Mouse (Mus musculus) right cerebral cortex, postnatal 10 days (tissue): ENCODE measurements at regions not wholly inside any gene's neighbourhood (a gene's known extent, or its start where the extent isn't known, plus 50 kb on each side); places are given as distances from the start of the nearest gene placed in this dataset.

Experiments used
- DNase-seq, 2 experiments: peaks; one replicate each; pipeline ENCODE4 v3.0.0; 2021; ENCODE audit warnings: low spot score in 2 of 2

DNA sequence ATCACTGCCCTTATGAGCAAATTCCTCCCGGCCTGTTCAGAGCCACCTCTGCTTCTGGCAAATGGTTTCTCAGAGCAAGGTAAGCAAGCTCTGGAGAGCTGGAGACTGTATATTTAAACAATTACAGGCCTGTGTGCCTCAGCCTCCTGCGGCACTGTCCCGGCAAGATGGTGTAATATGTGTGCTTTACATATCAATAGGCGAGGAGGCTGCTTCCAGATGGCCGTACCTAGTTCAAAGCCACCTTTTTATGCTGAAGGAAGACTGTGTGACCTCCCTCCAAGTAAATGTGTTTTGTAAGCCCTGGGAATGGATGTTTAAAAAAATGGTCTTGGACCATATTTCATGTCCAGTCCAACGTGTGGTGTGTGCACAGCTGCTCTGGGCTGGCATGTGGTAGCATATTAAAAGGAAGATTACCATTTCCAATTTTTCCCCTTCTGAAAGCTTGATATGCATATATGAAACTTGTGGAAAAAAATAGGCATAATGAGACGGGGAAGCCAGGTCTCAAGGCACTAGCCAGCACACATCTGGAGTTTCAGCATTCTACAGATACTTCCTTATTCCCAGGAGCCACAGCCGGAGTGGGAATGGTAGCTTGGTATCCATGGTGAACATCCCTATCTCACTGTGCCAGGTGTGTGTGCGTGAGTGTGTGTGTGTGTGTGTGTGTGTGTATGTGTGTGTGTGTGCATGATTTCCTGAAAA lies 717.6 kb upstream of the Car8 start:
- no peak for DNase-seq

DNA sequence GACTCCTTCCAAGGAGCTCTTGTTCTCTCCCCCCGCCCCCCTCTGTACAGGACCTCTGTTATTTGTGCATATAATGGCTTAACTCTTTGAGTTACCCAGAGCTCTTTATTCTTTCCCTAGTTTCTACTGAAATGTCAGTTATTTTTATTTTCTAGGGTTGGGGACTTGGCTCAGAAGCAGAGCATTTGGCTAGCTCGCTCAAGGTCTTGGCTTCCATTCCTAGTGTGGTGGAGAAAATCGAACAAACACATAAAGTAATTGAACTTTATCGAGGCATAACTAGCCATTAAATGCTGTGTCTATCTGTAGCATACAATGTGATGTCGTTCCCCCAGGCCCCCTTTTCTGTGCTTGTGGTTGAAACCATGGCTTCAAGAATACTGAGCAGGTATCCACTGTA lies 716.5 kb upstream of the Car8 start:
- no peak for DNase-seq

GRCm38 (mm10) chr4:8954356-8954914 lies 715.6 kb upstream of the Car8 start:
- DNase-seq, result no peak

DNA sequence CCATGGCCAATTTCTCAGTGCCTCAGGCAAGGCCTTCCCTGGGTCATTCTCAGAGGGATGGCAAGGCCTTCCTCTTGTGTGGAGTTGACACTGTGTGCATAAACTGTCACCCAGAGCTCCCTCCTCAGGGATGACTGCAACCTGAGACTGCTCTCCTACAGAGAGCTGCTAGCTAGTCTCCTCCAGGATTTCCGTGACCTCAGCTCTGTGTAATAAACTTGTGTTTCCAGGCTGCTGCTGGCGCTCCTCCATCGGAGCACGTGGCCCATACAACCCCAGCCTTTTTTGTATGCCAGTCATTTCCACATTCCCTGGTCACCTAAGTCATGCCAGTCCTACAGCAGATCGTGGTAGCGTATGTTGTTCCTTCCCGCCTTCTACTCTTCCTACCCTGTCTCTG lies 714.3 kb upstream of the Car8 start:
- no peak for DNase-seq

GRCm38 (mm10) chr4:8949951-8950350 lies 711.1 kb upstream of the Car8 start:
- no peak for DNase-seq

DNA sequence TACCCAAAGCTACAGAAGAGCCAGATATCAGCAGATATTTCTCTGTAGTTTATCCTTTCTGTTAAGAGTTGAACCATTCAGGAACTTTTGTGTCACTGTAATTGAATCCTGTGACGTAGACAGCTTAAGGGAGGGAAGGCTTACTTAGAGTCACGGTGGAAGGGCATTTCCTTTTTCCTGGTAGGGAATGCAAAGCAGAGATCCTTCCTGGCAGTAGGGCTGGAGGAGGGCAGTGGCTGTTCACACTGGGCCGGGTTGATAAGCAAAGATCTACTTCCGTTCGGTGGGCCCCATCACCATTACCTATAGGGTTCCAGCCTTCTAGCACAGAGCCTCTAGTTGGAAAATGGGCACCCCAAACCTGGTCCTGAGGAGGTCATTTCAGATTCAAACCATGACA lies 710.7 kb upstream of the Car8 start:
- DNase-seq, result no peak

- no peak for DNase-seq
Observed at GRCm38 (mm10) chr4:8945116-8945515, 706.3 kb upstream of the Car8 start.

DNA sequence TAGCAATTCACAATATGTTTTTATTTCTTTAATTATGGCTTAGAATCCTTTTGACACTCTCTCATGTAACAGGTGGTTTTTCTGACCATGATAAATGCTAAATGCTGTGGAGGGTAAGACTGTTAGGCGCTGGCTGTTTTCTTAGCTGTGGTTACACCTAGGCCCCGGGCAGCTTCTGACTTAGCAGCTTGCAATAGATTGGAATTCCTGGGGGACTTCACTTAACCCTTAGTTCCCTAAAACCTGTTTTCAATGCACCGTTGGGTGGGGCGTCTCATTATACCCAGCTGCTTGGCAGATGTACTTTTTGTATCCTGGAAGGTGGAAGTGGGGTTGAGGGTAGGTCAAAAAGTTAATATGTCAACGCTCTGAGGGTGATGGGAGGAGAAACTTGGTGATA lies 704.2 kb upstream of the Car8 start:
- no peak for DNase-seq

DNA sequence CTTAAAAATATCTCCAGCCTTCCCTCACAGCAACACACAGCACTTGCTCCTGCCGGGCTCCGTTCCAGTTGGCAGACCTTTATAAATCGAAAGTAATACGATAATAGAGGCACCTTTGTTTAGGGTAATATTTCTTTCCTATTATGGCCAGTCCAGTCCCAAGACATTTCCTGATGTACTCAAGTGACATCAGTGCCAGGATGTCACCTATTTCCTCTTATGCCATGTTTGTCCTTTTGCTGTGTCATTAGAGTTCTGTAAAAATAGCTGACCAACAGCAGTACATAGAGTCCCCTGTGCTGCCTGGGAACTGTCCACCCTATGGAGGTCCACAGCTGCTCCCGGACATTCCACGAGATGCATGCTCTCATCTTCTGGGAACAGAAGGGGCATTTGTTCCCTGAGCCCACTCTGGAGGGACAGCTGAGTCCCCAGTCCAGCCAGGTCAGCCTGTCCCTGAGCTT lies 700.1 kb upstream of the Car8 start:
- no peak for DNase-seq

DNA sequence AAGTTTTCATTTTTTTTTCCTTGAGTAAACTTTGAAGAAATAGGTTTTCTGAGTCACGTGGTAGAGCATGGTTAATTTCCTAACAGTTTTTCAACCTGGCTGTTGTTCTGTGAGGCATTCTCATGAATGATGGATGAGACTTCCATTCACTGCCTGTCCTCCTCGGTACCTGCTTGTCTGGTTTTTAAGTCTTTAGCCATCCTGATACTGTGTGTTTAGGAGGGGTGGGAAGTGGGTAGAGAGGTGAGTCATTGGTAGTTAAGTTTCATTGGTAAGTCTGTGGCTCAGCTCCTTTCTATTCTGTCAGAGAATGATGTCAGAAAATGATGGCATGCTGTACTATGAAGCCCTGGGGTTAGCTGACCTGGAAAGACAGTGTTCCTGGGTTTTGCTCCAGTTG lies 697.1 kb upstream of the Car8 start:
- no peak for DNase-seq

DNA sequence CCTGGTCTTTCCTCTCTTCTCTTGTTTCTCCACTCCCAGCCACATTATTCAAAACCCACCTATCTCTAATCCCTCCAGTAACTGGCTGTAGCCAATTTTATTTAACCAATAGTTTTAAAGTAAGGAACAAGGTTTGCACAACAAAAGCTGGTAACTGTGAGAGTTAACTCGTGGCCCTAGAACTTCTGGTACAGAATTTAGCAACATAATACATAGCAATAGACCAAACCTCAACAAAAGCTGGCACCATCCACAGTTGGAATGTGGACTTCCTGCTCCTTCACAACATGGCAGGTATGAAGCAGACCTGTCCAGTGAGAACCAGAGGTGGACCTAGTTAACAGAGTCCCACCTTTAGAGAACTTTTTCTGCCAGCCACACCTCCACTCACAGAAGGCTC lies 695.7 kb upstream of the Car8 start:
- DNase-seq, result no peak

DNA sequence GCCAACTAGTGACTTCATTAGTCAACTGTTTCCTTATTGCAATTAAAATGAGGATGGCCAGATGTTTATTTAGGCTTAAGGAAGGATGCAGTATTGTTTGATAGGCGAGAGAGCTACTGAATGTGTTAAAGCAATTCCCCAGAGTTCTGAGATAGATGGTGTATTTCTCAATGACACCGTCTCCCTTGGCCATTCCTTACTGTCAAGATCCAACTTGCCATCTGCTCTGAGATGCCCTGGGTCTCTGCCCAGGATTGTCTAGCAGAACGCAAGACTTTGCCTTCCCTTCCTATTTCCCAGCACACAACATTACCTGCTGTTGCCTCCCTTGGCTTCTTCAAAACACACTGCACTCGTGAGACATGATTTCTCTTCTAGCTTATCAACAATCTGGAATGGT lies 690.5 kb upstream of the Car8 start:
- DNase-seq, result no peak

DNA sequence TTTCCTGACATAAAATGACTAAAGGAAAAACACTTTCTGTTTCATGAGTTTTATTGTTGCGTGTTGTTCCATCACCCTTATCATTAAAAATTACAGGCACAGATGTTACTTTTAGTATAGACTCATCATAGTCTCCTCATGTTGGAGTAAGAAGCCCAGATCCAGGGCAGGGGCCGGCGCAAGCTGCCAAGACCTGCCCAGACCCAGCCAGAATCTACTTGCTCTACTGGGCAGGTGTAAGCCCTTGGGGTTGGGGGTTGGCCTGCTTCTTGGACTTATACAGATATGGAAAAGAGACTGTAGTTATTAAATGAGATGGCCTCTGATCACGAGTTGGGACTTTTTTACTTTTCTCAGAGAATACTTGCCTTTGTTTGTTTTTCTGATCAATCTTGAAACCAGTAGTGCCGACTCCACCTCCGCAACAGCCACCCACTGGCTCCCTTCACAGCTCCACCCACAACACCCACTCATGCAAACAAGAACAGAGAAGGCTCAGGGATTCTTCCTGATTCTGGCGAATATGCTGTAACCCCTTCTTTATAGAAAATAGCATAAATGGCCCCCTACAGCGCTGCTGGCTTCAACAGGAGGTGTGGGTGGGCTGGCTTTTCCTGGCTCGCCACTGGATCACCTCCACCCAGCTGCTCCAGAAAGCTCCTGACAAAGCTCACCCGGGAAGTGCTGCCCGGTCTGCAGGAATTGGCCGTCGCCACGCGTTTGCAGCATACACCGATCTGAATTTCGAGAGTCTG lies 689.9 kb upstream of the Car8 start:
- no peak for DNase-seq

- DNase-seq, result no peak
Observed at GRCm38 (mm10) chr4:8927276-8927906, 688.5 kb upstream of the Car8 start.

DNA sequence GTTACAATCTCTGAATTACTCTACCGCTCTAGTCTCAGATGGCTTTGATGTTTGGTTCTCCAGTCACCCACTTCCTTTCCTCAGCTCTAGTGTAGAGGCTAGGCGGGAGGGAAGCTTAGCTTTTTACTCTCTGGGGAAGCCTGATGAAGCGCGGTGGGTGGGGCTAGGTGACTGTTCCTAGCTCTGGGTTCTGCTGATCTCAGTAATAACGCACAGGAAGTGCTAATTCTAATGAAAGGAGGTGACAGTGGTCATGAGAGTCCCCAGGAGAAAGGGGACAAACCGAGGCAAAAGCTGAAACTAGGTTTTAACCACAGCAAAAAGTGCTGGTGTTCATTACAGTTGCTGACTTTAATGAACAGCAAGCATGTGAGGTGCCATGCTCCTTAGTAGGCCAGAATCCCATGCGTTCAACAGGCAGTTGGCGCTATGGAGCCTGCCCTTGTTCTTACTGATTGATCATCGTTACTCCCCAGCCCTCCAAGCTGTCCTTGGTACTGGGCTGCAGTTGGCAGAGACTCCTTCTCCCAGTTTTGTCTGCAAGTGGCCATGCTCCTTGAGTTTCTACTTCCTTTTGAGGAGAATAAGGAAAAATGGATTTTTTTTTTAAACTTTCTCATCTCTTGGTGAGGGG lies 687.9 kb upstream of the Car8 start:
- DNase-seq, result no peak

DNA sequence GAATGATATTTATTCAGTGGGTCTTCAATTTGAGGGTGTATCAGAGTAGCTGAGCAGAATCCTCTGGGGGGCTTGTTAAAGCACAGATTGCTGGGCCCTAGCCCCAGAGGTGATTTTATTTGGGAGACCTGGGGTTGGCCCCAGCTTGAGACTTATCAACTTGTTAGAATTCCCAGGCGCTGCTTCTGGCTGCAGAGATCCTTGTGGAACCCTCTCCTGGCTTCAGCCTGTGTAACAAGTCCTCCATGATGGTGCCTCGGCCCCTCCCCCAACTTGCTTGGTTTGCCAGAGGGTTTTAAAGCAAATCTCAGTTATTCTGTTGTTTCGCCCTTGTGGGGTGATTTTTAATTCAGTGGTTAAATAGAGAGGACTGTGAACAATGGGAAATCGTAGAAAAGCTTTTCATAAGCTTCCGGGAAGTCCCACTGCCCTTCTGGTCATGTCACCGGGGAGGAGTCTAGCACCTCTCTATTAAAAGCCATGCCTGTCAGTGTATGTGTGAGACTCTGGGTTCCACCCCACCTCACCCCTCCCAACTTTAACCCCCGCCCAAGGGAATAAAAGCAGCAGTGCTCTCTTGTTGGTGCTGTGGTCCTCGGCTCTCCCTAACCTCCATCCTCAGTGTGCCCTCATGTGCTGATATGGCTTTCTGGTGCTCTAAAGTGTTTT lies 684.0 kb upstream of the Car8 start:
- DNase-seq, result no peak

DNA sequence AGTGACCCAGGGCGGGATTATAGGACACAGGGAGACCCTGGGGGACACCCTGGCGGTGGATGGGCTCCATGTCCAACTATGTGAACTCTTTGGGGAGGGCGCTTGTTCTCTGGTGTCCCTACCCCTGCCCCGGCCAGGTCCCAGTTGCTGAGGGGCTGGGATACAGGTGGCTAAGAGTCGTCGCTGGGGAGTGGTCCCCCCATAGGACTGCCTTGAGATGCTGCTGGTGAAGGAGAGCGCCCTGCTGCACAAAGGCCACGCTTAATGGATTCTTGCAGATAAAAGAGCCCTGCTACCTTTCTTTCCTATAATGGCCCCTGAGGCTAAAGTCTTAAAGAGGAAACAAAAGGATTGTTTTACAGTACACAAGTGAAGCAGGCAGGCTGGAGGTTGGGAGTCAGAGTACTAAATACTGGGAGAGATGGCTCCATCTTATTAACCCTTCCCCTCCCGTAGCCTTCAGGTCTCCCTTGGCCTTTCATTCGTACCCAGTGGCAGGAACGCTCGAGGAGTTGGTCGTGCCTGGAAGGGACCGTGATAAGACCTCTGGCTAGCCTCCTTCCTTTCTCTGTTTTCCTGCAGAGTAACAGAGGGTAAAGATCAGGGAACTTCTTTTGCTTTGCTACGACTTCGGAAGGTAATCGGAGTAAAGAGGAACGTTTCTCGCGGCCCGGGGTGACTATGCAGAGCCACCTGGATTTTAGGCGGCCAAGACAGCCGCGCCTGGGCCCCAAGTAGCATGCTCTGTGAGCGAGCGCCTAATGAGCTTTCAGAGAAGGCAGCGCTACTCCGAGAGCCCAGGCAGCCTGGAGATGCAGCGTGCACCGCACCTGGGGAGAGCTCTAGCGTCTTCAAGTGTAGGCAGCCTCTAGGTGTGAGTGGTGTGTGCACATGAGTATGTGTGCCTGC lies 682.9 kb upstream of the Car8 start:
- peak in 1 of 2 experiments; percentile 35 for DNase-seq

GRCm38 (mm10) chr4:8920306-8920705 lies 681.5 kb upstream of the Car8 start:
- DNase-seq, result no peak

GRCm38 (mm10) chr4:8919366-8919984 lies 680.6 kb upstream of the Car8 start:
- no peak for DNase-seq
